Mouse (Mus musculus): ENCODE measurements around the gene Fgd6.

Gene Fgd6

GRCm38 (mm10) chr10:94174652-94175051 lies 138.9 kb downstream of the Fgd6 start:
- no peak for DNase-seq (ENCODE audit: extremely low spot score)

GRCm38 (mm10) chr10:94183199-94183598 lies 147.4 kb downstream of the Fgd6 start:
- no peak for DNase-seq (ENCODE audit: extremely low spot score)

Data from embryo, embryonic 9.5 days (tissue).